ENCODE assay signal across 13 mouse cellular contexts in genomic region chr10:60794792-60795191, GRCm38 (mm10). TPM values are rescaled to one million over a fixed set of nuclear protein-coding genes. Genes with fewer than 3 reads are reported as not detected.
DNase-seq lines count a peak whose midpoint lies in the region; ATAC-seq lines count a peak whose summit lies in the region.
"Had no signal": no experiment of that assay in that cellular context is flagged by ENCODE, and none has a peak within 500 bp of the region (broad histone marks: within the 10 kb centered on the region; RNA-seq: fewer than 3 reads in every experiment).

No protein-coding gene starts in this region.

- intact Hi-C loops in gastrocnemius, postnatal 36 days (cut with DNase I) = no loop called here

- no peak overlapping the region for H3K4me3 ChIP-seq in hindbrain, embryonic 14.5 days (replicated peaks; ENCODE audit: low read length)
- H3K4me3 ChIP-seq in hindbrain, embryonic 11.5 days (ENCODE audit: low read depth, low read length) = no peak overlapping the region
- H3K4me3 ChIP-seq in embryonic facial prominence, embryonic 15.5 days (replicated peaks) = no peak overlapping the region
- H3K4me3 ChIP-seq in limb, embryonic 11.5 days (ENCODE audit: low read depth, low read length) = no peak overlapping the region
- H3K4me3 ChIP-seq: liver, embryonic 15.5 days had no signal

- no peak overlapping the region for H3K9ac ChIP-seq in hindbrain, embryonic 14.5 days
- H3K9ac ChIP-seq in hindbrain, embryonic 11.5 days (ENCODE audit: low read depth, low read length) = no peak overlapping the region
- H3K9ac ChIP-seq in embryonic facial prominence, embryonic 15.5 days = no peak overlapping the region
- peak overlapping the region; percentile 13; the same call in 1 of the 2 replicates for H3K9ac ChIP-seq in limb, embryonic 11.5 days (ENCODE audit: low read length)
- H3K9ac ChIP-seq: liver, embryonic 15.5 days had no signal

- H3K4me2 ChIP-seq in hindbrain, embryonic 14.5 days (replicated peaks) = no peak overlapping the region
- no peak overlapping the region for H3K4me2 ChIP-seq in hindbrain, embryonic 11.5 days (replicated peaks; ENCODE audit: low read depth, low read length)
- H3K4me2 ChIP-seq in embryonic facial prominence, embryonic 15.5 days (replicated peaks) = no peak overlapping the region
- peak overlapping the region; percentile 27; the same call in 1 of the 2 replicates for H3K4me2 ChIP-seq in limb, embryonic 11.5 days (ENCODE audit: low read depth, severe bottlenecking)
- H3K4me2 ChIP-seq: liver, embryonic 15.5 days had no signal

- no peaks in the 10 kb centered on the region for H3K9me3 ChIP-seq in hindbrain, embryonic 14.5 days (ENCODE audit: control insufficient read depth, low read length)
- no peaks in the 10 kb centered on the region for H3K9me3 ChIP-seq in hindbrain, embryonic 11.5 days (ENCODE audit: control insufficient read depth, low read length)
- H3K9me3 ChIP-seq in embryonic facial prominence, embryonic 15.5 days (replicated peaks) = no peaks in the 10 kb centered on the region
- H3K9me3 ChIP-seq in limb, embryonic 11.5 days (ENCODE audit: control insufficient read depth, low read length) = no peaks in the 10 kb centered on the region
- H3K9me3 ChIP-seq: liver, embryonic 15.5 days had no signal

- H3K27me3 ChIP-seq in hindbrain, embryonic 14.5 days (ENCODE audit: control insufficient read depth, insufficient read depth, low read length) = no peaks in the 10 kb centered on the region; the same call in 1 of the 2 replicates
- peaks cover 4% of the 10 kb centered on the region; the same call in 1 of the 2 replicates for H3K27me3 ChIP-seq in hindbrain, embryonic 11.5 days (ENCODE audit: control insufficient read depth, insufficient read depth, low read length)
- no peaks in the 10 kb centered on the region for H3K27me3 ChIP-seq in embryonic facial prominence, embryonic 15.5 days
- H3K27me3 ChIP-seq in limb, embryonic 11.5 days (ENCODE audit: control insufficient read depth, insufficient read depth, low read length) = no peaks in the 10 kb centered on the region

- peaks cover 5% of the 10 kb centered on the region; the same call in 1 of the 2 replicates for H3K4me1 ChIP-seq in hindbrain, embryonic 14.5 days (replicated peaks; ENCODE audit: control insufficient read depth, insufficient read depth, low read length)
- peaks cover 4% of the 10 kb centered on the region; the same call in 1 of the 2 replicates for H3K4me1 ChIP-seq in hindbrain, embryonic 11.5 days (replicated peaks; ENCODE audit: control insufficient read depth, insufficient read depth, low read length)
- H3K4me1 ChIP-seq in embryonic facial prominence, embryonic 15.5 days = peaks cover 48% of the 10 kb centered on the region
- H3K4me1 ChIP-seq in limb, embryonic 11.5 days (ENCODE audit: control insufficient read depth, insufficient read depth, low read length) = peaks cover 71% of the 10 kb centered on the region

- no peaks in the 10 kb centered on the region for H3K36me3 ChIP-seq in hindbrain, embryonic 14.5 days (replicated peaks; ENCODE audit: control insufficient read depth, insufficient read depth)
- no peaks in the 10 kb centered on the region for H3K36me3 ChIP-seq in hindbrain, embryonic 11.5 days (ENCODE audit: control insufficient read depth, insufficient read depth, low read length)
- H3K36me3 ChIP-seq in embryonic facial prominence, embryonic 15.5 days = no peaks in the 10 kb centered on the region
- no peaks in the 10 kb centered on the region; the same call in 1 of the 2 replicates for H3K36me3 ChIP-seq in limb, embryonic 11.5 days (ENCODE audit: control insufficient read depth, insufficient read depth, low read length)
- H3K36me3 ChIP-seq: liver, embryonic 15.5 days had no signal

- no peak for DNase-seq in hindbrain, embryonic 14.5 days (ENCODE audit: low spot score)
- no peak for DNase-seq in hindbrain, embryonic 11.5 days (ENCODE audit: low spot score)
- DNase-seq in MN1 (ENCODE audit: low spot score) = peak; percentile 56
- no peak for DNase-seq in limb, embryonic 11.5 days (ENCODE audit: low spot score)
- DNase-seq in thymus, postnatal 10 days (ENCODE audit: low spot score in 2 of 2) = no peak
- DNase-seq in gastrocnemius, postnatal 36 days = no peak
- DNase-seq: adrenal gland, postnatal 25 days; heart, adult 18-20 months; kidney, adult 2 months had no signal

- 60% methylated on average over 8 of the region's 8 CpGs for WGBS in hindbrain, embryonic 14.5 days
- WGBS in hindbrain, embryonic 11.5 days = 51% methylated on average over 8 of the region's 8 CpGs
- 41% methylated on average over 8 of the region's 8 CpGs for WGBS in embryonic facial prominence, embryonic 15.5 days
- WGBS in limb, embryonic 11.5 days = 13% methylated on average over 8 of the region's 8 CpGs

- ATAC-seq in hindbrain, embryonic 14.5 days (ENCODE audit: low FRiP score) = 0 out of 2 replicates have a peak, but pooled peaks have one; percentile 2
- no peak for ATAC-seq in hindbrain, embryonic 11.5 days (ENCODE audit: low FRiP score)
- no peak for ATAC-seq in embryonic facial prominence, embryonic 15.5 days (ENCODE audit: insufficient number of reproducible peaks, low FRiP score, low TSS enrichment, low read depth)
- no peak for ATAC-seq in limb, embryonic 11.5 days (ENCODE audit: insufficient number of reproducible peaks, low FRiP score, low TSS enrichment, low read depth)

- H3K27ac ChIP-seq in hindbrain, embryonic 14.5 days = no peak overlapping the region
- H3K27ac ChIP-seq in hindbrain, embryonic 11.5 days (ENCODE audit: low read depth, low read length) = no peak overlapping the region
- peak overlapping the region; percentile 48 for H3K27ac ChIP-seq in embryonic facial prominence, embryonic 15.5 days (replicated peaks)
- H3K27ac ChIP-seq in limb, embryonic 11.5 days (replicated peaks; ENCODE audit: low read depth, low read length) = peak overlapping the region; percentile 94
- H3K27ac ChIP-seq: liver, embryonic 15.5 days; macrophage had no signal

RNA-seq across cellular contexts. Expression of gene Unc5b, which starts 36.6 kb away (rescaled TPM):
- 2.8 and 2.9 TPM in 2 replicates for polyA plus RNA-seq in hindbrain, embryonic 14.5 days (2014; fragmentation: Nextera tagmentation; extraction: Ambion mirVana)
- polyA plus RNA-seq in hindbrain, embryonic 11.5 days (2014; fragmentation: Nextera tagmentation; extraction: Ambion mirVana) = 2.3 TPM in 2 replicates
- 7.5 and 7.9 TPM in 2 replicates for polyA plus RNA-seq in embryonic facial prominence, embryonic 15.5 days (2015; fragmentation: Nextera tagmentation; extraction: Ambion mirVana)
- polyA plus RNA-seq in limb, embryonic 11.5 days (2014; fragmentation: Nextera tagmentation; extraction: Ambion mirVana) = 10.2 and 10.6 TPM in 2 replicates
- 1 to 10 TPM; 2.2 TPM for total RNA-seq in gastrocnemius, postnatal 36 days (2021)
- total RNA-seq: common myeloid progenitor, adult 5-6 weeks had no signal

RNA-seq across cellular contexts. Expression of gene Slc29a3, which starts 42.2 kb away (rescaled TPM):
- polyA plus RNA-seq in hindbrain, embryonic 14.5 days (2014; fragmentation: Nextera tagmentation; extraction: Ambion mirVana) = 8.4 and 8.9 TPM in 2 replicates
- 7.2 and 7.7 TPM in 2 replicates for polyA plus RNA-seq in hindbrain, embryonic 11.5 days (2014; fragmentation: Nextera tagmentation; extraction: Ambion mirVana)
- polyA plus RNA-seq in embryonic facial prominence, embryonic 15.5 days (2015; fragmentation: Nextera tagmentation; extraction: Ambion mirVana) = 12.8 and 14.0 TPM in 2 replicates
- 6.4 and 6.8 TPM in 2 replicates for polyA plus RNA-seq in limb, embryonic 11.5 days (2014; fragmentation: Nextera tagmentation; extraction: Ambion mirVana)
- 1 to 10 TPM; 2.6 to 2.7 TPM for total RNA-seq in gastrocnemius, postnatal 36 days (2021)

Comparison
In these comparisons a context has a peak if more than half of its experiments do, and no peak if none do; other contexts are left out.
1. H3K27ac ChIP-seq: peak in embryonic facial prominence, embryonic 15.5 days (single experiment) and limb, embryonic 11.5 days (single experiment); none in hindbrain, embryonic 14.5 days (single experiment) and hindbrain, embryonic 11.5 days (single experiment).